Mouse (Mus musculus) layer of hippocampus, adult 2 months (tissue): Measurements from ENCODE around the gene Stk17b. TPM values are rescaled to one million over a fixed set of nuclear protein-coding genes. Genes with fewer than 3 reads are reported as not detected.
"Not testable (repeated sequence)": the region's sequence is repeated elsewhere in the genome, so short reads cannot be mapped to it uniquely, and the experiment has no call there.

Experiments used
- DNase-seq, 2 experiments: peaks; one replicate each; pipeline ENCODE4 v3.0.0; 2022; ENCODE audit warnings: low spot score in 2 of 2
- H3K27ac ChIP-seq: fragments of 200-600 bp; 2 replicates; pipeline ENCODE4 v1.8.1; 2022
- H3K4me3 ChIP-seq: fragments of 200-600 bp; 2 replicates; pipeline ENCODE4 v1.8.1; 2022; ENCODE audit warnings: mild to moderate bottlenecking
- CTCF ChIP-seq: fragments of 200-600 bp; conservative IDR thresholded peaks from 2 replicates; pipeline ENCODE4 v1.8.1; 2022; ENCODE audit warnings: antibody characterized with exemption, mild to moderate bottlenecking, moderate library complexity
- total RNA-seq, 2 experiments: library from RNA; stranded (reverse); gene quantifications; 2 replicates each; pipeline ENCODE4 v1.2.3; 2021

Gene Stk17b
- total RNA-seq, 2 experiments from 2014 or later = 2.7 to 5.2 TPM

DNA sequence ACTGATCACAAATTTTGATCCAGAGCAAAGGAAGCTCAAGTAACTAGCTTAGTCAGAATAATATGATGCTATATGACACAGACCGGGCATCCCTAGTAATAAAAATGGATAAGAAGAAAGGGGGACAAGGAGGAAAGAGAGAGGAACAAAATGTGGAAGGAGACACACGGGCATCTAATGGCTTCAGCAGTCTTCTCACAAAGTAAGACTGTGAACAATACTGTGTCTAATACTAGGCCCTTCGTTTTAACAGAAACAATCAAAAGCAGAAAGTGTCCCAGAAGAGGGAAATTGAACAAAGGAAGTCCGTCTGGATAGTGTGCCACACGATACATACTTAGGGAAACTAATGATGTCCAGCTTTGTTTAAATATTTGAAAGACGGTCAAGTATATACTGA is 10.0 kb downstream of the Stk17b start:
- DNase-seq = no peak

DNA sequence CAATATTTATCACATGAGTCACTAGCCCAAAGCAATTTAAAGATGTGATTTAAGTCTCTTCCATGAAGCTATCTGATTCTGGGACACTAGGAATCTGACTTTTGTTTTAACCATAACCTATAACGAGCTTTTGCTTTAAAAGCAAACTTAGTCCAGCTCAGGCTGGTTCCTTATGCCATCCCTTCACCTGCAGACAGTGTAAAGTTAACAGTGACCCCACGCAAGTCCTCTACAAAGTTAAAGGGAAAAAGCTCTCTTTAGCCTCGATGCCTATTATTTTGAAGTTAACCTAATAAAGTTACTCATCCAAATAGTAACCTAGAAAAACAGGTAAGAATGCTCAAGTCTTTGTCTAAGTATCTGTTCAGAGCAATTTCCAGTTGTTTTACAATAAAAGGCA is 10.5 kb downstream of the Stk17b start:
- H3K27ac ChIP-seq = no peak overlapping the region
- DNase-seq = no peak
- no peak for TF ChIP-seq CTCF
- no peak overlapping the region for H3K4me3 ChIP-seq

More for the DNA sequence above, 10.0 kb downstream of the Stk17b start:
- TF ChIP-seq CTCF = no peak
- Histone ChIP-seq H3K4me3 (no peak overlapping the region), H3K27ac (no peak overlapping the region)

DNA sequence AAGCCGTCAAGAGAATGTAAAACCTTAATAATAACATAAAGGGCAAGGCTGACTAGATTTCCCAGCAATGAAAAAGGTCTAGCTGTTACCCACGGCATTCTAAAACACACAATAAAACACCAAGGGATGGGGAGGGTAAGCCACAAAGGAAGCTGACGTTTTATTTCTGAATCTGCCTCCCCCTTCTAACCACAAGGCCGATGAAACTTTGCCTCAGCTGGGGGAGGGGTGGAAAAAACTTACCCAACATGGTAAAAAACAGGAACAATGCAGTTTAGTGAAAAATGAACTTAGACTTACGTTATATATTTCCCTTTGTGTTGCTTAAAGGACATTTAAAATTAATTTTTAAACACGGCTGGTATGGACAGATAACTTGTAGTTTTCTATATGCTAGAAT is 11.0 kb downstream of the Stk17b start:
- H3K4me3 ChIP-seq = no peak overlapping the region
- TF ChIP-seq CTCF = no peak
- DNase-seq = no peak
- H3K27ac ChIP-seq = no peak overlapping the region

DNA sequence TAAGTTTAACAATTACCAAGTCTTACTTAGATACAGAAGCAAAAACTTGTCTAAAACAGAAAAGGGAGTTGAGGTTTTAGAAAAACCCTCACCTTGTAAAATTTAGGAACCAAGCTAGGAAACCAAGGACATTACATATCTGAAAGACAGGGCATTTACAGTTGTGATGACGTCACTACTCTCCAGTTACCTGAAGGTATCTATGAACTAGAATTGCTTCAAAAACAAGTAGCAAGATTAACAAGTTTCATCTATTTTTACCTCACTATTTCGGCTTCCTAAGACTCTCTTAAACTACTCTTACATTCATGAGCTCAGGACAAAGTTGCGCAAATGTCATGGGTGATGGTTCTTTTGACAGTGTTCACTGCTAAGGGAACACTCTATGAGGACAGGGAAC is 12.1 kb downstream of the Stk17b start:
- H3K27ac ChIP-seq = no peak overlapping the region
- no peak for DNase-seq
- TF ChIP-seq CTCF = no peak

DNA sequence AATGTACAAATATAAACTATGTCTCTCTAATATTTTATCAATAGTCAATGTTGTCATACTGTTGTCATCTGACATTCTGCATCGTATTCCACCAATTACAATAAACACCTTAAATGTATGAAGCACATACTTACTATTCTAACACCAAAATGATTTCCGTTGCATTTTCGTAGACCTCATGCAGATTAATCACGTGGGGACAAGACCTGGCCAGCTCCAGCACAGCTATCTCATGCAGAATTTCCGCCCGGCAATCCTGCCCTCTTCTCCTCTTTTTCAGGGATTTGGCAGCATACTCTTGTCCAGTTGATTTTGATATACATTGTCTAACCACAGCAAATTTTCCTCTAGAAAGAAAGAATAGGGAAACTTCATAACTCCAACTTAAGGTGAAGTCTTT is 13.5 kb downstream of the Stk17b start:
- TF ChIP-seq CTCF = no peak
- no peak overlapping the region for H3K4me3 ChIP-seq

More for the DNA sequence above, 12.1 kb downstream of the Stk17b start:
- no peak overlapping the region for H3K4me3 ChIP-seq

DNA sequence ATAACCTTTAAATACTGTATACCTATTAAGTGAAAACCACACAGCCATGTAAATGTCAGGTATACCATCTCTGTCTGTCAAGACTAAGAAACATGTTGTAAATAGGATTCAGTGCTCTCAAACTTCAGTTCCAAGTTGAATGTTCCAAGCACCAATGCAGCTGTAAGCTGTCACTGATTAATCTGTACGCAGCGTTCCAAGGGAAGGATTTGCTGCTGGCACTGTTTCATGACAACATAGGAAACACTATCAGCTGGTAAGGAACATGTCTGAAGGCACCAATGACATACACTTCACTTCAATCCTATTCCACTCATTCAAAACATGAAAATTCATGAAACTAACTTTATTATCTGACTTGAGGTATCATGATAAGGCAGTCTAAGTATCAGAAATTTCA is 18.9 kb downstream of the Stk17b start:
- DNase-seq = no peak
- Histone ChIP-seq H3K4me3 (no peak overlapping the region), H3K27ac (no peak overlapping the region)
- TF ChIP-seq CTCF = no peak

More for the DNA sequence above, 13.5 kb downstream of the Stk17b start:
- DNase-seq = no peak
- H3K27ac ChIP-seq = no peak overlapping the region

DNA sequence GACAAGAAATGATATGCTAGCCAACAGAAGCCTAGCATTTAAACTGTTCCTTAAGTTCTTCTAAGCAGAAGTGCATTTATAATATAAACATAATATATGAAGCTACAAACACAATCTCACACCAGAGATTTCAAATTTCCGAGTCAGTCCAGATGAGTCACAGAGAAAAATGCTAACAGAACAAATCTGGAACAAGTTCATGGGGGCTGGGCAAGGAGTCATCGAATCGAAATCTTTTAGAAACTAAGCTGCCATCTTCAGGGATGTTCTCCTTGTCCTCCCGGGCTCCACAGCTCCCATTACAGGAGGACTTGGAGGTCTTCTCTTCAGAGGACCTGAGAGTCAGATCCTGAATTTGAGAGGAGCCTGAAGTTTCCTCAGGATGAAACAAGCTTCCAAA is 27.7 kb downstream of the Stk17b start:
- TF ChIP-seq CTCF = no peak
- no peak overlapping the region for H3K27ac ChIP-seq
- no peak for DNase-seq
- H3K4me3 ChIP-seq = no peak overlapping the region

DNA sequence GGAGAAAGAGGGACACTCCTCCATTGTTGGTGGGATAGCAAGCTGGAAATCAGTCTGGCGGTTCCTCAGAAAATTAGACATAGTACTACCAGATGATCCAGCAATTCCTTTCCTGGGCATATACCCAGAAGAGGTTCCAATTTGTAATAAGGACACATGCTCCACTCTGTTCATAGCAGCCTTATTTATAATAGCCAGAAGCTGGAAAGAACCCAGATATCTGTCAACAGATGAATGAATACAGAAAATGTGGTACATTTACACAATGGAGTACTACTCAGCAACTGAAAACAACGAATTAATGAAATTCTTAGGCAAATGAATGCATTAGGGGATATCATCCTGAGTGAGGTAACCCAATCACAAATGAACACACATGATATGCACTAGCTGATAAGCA is 31.5 kb downstream of the Stk17b start:
- H3K27ac ChIP-seq, H3K4me3 ChIP-seq, DNase-seq: not testable (repeated sequence)

DNA sequence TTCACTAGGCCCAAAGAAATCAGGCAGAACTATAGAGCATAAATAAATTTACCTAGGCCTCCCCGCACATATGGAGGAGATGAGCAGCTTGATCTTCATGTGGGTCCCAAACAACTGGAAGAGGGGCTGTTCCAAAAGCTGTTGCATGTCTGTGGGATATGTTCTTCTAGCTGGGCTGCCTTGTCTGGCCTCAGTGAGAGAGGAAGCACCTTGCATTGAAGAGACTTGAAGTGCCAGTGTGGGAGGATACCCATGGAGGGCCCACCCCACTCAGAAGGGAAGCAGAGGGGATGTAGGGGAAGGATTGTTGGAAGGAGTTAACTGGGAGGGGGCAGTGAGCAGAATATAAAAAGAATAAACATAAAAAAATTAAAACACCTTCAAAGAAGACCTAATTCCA is 33.9 kb downstream of the Stk17b start:
- no peak for DNase-seq
- Histone ChIP-seq H3K27ac (no peak overlapping the region), H3K4me3 (no peak overlapping the region)
- TF ChIP-seq CTCF = no peak

DNA sequence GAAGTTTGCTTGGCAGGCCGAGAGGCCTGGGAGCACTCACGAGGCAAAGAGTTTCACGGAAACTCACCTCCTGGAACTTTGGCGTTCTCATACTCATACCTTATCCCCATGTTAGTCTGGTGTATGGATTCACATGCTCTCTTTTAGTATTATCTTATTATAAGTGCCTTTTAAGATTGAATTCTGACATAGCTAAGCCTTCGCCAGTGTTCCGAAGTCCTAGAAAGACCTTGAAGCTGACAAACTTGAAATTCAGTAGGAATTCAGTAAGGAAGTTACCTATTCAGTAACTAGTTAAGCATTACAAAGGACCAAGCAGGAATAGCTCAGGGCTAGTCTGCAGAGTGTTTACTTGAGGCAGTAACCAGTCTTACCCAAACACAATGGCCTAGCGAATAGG is 34.3 kb downstream of the Stk17b start:
- DNase-seq, H3K4me3 ChIP-seq: not testable (repeated sequence)

DNA sequence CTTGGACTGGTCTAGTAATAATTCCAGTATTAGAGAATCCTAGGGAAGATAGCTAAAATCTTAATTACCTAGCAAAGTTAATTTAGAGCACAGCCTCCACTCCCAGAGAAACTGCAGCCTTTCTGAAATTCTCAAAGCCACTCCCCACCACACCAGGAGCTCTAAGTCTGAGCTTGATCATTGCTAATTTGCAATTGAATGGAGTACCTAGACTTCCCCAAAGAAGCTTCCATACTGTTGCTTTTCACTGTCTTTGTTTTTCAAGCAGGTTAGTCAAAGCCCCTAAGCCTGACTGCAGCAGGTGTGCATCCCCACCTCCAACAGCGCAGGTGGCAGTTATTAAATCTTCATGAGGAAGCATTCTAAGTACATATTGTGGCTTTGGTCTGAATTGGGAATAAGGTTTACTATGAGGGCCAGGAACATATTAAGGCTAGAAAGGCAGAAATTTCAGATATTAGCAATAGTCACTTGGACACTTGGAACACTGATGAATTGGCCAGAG is 35.1 kb downstream of the Stk17b start:
- not testable (repeated sequence) for H3K4me3 ChIP-seq, H3K27ac ChIP-seq, DNase-seq

More for the DNA sequence above, 34.3 kb downstream of the Stk17b start:
- not testable (repeated sequence) for H3K27ac ChIP-seq

DNA sequence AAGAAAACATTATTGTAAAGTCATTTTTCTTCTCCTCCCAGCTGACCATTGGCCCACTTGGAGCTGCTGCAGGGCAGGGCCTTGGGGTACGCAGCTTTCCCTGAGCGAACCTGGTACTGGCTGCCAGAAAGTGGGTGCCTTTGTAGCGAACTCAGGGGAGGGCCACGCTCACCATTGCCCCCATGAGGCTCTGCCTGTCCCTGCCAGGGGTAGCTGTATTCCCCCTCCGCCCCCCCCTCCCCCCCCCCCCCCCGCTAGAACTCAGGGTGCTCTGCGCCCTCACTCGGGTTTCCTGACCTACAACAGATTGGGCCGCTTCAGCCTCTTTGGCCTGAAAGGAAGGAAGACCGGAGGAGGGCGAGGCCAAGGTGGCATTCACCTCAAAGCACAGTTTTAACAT is 36.5 kb downstream of the Stk17b start:
- no peak for DNase-seq
- H3K4me3 ChIP-seq = no peak overlapping the region
- TF ChIP-seq CTCF = no peak
- H3K27ac ChIP-seq = no peak overlapping the region

DNA sequence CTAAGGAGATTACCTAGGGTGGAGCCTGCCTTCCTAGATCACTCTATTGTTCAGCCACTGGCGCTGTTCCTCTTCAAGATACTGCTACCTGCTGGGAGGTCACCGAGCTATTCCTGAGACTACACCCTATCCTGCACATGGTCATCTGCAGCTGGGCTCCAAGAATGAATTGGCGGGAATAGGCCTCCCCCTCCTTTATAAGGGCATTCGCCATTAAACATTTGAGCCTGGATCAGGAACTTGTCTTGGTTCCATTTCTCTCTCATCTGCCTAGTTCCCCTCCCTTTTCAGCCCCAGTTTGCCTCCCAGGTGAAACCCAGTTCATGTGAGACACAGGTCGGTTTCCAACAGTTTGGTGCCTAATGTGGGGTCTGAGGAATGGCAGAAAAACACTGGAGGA is 39.0 kb downstream of the Stk17b start:
- no peak for TF ChIP-seq CTCF
- H3K27ac ChIP-seq = no peak overlapping the region
- DNase-seq = no peak
- H3K4me3 ChIP-seq = no peak overlapping the region

DNA sequence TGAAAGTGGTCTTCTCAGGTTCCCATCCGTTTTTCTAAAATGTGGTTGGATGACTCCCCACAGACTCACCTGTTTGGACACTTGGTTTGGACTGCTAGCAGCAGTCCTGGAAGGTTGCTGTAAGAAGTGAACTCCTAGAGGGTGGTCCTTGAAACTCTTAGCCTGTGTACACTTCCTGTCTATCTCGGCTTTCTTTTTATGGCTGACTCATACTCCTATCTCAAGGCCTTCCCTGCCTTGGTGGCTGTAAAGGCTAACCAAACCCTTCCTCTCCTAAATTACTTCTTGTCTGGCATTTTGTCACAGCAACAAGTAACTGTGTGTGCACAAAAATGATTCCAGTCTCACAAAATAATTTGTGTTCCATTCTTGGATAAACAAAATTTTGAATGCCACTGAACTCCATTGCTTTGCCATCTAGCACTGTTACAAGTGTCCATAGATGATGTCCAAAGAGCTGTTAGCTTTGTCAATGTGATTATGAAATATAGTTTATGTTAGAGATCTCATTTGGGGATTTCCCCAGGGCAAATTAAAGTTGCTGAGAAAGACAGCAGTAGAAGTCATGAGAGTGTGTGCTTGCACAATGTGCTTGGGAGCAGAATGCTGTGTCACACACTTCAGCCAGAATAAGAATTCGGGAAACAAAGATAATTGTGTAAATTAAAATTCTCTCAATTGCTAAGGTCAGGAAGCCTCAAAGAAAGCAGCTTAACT is 43.1 kb downstream of the Stk17b start:
- no peak for TF ChIP-seq CTCF
- Histone ChIP-seq H3K27ac (no peak overlapping the region), H3K4me3 (no peak overlapping the region)
- DNase-seq = no peak
